Mouse (Mus musculus) left cerebral cortex, adult 9 months (tissue): ENCODE measurements around the gene Ggct.
"Not testable (repeated sequence)": the region's sequence is repeated elsewhere in the genome, so short reads cannot be mapped to it uniquely, and the experiment has no call there.

Source experiments
- DNase-seq, 2 experiments: peaks; one replicate each; pipeline ENCODE4 v3.0.0; 2022; ENCODE audit warnings: low spot score in 2 of 2

Ggct gene

DNA sequence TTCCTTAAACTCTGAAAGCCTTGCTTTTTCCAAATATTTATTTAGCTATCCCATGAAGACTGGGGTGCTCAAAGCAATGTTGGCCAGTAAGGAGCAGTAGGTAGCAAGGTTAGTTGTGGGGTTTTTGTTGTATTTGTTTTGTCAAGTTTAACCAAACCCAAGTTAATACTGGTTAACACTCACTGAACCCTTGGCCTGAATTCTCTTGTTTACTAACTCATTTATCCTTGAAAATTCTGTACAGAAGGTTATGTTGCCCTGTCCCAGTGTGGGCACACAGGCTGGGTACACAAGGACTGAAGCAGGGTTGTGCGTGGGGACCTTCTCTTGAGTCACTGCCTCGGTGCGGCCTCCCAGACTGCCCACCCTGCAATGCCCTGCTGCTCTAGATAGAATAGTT, 3.6 kb upstream of the Ggct start:
- DNase-seq: no peak

GRCm38 (mm10) chr6:54992141-54992540, 609 bp downstream of the Ggct start:
- DNase-seq: no peak

DNA sequence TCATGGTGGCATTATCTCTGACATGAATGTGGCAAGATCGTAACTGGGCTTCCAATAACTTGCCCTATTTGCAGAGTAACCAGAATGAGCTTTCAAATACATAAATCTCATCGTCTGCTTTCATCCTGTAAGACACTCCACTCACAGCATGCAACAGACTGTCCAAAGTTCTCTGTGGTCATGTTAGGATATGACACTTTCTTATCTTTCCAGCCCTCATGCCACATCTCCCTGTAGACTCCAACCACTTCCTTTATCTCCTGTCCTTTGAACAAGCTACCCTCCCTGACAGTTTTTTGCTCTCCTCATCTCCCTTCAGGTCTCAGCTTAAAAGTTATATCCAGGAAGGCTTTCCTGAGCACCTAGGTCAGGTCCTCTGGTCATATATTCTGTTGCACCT, 1.6 kb downstream of the Ggct start:
- DNase-seq: no peak

- DNase-seq: no peak
Measured at GRCm38 (mm10) chr6:54988141-54988540, 4.6 kb downstream of the Ggct start.

DNA sequence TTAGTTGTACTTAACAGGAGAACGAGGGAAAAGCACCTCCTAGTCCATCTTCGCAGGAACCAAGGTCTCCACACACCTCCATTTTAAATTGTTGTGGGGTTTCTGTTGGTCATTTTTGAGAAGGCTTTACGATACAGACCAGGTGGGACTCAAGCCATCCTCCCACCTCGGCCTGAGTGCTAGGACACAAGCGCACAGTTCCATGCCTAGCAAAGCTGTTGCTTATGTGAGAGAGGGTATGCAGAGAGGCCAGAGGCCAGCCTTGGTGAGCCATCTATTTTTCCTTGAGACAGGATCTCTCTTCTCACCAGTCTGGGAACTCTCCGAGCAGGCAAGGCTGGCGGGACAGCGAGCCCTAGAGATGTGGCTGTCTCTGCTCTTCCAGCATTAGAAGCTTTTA, 8.7 kb downstream of the Ggct start:
- DNase-seq: no peak

- DNase-seq: no peak
Measured at GRCm38 (mm10) chr6:54983526-54984050, 9.2 kb downstream of the Ggct start.

GRCm38 (mm10) chr6:54979426-54979825, 13.3 kb downstream of the Ggct start:
- no peak for DNase-seq

GRCm38 (mm10) chr6:54975616-54976015, 17.1 kb downstream of the Ggct start:
- DNase-seq: no peak

DNA sequence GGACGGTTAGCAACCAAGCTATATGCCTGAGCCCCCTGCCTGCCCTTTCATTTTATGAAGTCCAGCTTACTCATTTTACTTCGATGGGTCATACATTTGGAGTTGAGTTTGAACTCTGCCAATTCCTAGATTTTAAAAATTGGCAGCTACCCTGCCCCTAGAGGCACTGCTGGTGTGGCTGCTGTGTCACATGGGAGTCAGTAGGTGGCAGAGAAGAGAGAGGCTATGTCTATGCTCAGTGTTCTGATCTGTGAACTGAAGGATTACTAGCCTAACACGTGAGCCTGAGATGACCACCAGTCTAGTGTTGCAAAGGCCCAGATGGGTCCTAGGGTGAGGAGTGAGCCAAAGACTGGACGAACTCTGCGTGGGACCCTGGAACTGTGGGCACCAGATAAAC, 18.2 kb downstream of the Ggct start:
- no peak for DNase-seq

DNA sequence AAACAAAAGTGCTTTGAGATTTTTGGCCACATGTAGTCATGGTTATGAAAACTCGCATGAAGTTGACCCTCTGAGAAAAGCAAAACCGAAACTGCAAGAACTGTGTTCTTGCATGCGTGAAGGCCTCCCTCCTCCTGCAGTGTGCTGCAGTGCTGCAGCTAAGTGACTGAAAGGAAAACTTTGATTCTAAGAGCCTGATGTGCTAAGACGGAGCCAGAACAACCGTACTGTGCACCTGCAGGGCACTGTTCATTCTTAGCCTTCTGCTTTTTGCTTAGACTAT, 19.9 kb downstream of the Ggct start:
- no peak for DNase-seq

GRCm38 (mm10) chr6:54972111-54972928, 20.4 kb downstream of the Ggct start, which contains the start of gene Nod1:
Gene Nod1, minus strand, starts transcription at chr6:54972612.
- peak in 1 of 2 experiments; percentile 50 for DNase-seq

DNA sequence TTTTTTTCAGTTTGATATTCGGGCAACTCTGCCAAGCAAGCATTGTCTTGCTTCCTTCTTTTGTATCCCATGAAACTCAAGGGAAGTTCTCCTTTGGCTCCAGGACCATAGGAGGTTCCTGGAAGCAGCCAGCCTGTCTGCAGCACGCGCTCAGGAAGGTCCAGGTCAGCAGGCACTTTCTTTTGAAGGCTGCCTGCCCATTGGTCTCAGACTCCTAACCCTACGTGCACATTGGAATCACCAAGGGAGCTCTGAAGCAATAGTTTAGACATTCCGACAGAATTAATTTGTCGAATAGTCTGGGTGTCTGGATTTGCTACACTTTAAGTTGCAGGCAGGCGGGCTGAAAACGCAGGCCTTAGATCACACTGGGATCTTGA, 21.0 kb downstream of the Ggct start:
- no peak for DNase-seq

- no peak for DNase-seq
Measured at GRCm38 (mm10) chr6:54970506-54970905, 22.2 kb downstream of the Ggct start.

DNA sequence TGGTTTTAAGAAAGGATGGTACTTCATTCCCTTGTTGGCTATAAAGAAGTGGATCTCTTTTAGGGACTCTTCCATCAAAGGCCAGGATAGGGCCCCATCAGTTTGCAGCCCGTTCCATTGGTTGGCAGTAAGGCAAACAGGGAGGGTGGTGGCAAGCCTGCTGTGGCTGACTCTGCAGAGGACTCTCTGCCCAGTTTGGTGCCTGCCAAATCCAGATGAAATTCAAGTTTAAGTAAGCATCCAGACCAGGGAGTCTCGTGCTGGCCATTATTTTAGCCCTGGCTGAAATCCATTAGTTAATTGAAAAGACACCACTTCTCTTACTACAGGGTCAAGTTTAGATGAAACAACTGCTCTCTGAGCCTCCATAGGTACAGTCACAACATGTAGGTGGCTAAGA, 22.9 kb downstream of the Ggct start:
- no peak for DNase-seq

GRCm38 (mm10) chr6:54967591-54967990, 25.2 kb downstream of the Ggct start:
- no peak for DNase-seq

- no peak for DNase-seq
Measured at GRCm38 (mm10) chr6:54965234-54965633, 27.5 kb downstream of the Ggct start.

- DNase-seq: no peak
Measured at GRCm38 (mm10) chr6:54964755-54965154, 28.0 kb downstream of the Ggct start.

DNA sequence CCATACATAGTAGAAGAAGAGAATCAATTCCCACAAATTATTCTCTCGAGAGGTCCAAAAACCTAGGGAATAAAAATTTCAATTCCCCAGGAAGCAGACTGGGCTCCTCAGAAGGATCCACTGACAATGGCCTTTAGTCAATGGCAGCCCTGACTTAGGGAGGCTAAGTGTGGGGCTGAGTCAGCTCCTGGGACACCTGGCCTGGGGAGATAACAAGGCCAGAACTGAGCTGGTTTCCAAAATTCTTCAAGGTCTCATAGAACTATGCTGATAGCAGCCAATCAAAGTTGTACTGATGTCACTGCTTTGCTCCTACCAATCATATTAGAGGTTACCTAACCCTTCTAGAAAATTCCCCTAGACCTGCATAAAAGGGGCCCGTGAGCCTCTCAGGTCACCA, 29.2 kb downstream of the Ggct start:
- DNase-seq: no peak

DNA sequence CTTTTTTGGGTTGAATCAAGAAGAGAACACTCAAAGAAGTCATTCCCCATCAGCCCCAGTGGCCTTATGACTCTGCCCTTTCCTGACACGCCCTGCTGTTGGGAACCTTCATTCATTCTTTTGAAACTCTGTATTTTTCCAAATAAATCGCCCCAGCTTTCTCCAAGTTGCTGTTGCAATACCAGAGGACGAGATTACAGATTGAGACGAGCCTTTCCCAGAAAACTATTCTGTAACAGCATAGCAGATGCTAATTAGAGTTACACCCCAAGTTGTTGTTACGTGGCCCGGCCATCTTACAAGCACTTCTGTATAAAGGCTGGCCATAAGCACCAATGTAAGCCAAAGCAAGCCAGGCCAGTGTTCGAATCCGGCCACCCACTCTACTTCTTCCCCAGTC, 35.1 kb downstream of the Ggct start:
- DNase-seq: no peak

DNA sequence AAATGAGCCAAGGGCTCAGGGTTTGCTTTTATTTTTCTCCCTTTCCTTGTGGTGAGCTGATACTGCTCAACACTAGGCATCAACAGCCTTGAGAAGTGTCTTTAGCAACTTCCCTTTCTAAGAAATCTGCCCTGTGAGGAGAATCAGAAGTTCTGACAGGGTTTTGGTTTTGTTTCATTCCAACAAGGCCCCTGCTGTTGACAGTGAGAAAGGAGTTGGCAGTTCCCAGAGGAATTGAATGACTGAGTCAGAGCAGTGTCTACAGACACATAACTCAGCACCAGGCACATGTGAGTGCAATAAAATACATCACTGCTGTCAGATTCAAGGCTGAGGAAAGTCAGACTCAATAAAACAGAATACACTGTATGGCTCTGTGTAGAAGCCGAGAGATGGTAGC, 36.3 kb downstream of the Ggct start:
- DNase-seq: no peak

DNA sequence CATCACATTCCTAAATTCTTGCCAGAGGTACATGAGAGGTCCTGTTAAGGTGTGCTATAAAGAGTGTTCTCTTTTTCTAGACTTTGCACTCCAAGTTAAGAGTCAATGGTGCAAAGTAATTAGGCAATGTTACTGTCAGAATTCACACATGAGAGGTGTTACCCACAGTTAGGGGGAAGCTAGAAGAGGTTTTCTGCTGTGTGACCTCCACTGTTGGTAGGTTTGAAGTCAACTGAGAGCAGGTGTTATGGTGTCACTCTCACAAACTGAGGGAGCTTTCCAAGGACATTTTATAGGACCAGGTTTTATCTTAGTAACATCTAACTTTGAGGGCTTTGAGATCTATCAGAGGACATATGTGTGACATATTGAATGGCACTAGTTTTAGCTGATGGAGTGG, 36.8 kb downstream of the Ggct start:
- DNase-seq: no peak

GRCm38 (mm10) chr6:54954659-54955414, 37.9 kb downstream of the Ggct start:
- no peak for DNase-seq

DNA sequence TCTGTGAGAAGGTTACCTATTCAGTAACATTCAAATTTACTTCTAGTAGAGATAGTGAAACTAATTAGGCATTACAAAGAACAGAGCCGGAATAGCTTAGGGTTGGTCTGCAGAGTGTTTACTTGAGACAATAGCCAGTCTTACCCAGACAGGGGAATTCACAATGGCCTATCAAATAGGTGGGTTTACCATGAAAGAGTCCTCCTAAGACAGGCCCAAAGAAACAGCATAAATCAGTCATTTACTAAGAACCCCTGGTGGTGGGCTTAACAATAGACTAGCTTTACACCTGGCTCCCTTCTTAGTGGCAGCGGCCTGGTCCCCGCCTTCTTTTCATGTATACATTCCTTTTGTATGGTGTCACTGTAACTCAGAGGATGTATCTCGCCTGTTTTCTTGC, 39.4 kb downstream of the Ggct start:
- not testable (repeated sequence) for DNase-seq
